Mouse (Mus musculus): ENCODE data around the gene Mmgt2.
A peak's percentile ranks its signal among the peaks of the same experiment; 100 is the strongest.

Mmgt2 gene

DNA sequence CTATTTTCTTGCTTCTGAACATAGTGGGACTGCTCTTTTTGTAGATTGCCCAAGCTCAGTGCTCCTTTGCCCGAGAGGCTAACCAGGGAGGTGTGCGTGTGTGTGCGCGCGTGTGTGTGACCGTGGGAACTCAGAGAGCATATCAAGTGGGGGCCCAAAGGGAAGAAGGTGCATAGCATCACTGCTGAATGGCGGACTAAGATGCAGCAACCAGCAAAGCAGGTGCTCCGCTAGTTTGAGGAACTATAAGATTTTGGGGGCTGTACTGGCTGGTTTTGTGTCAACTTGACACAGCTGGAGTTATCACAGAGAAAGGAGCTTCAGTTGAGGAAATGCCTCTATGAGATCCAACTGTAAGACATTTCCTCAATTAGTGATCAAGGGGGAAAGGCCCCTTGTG, 27.4 kb upstream of the Mmgt2 start:
- DNase-seq (ENCODE audit: low spot score in 2 of 2): no peak

DNA sequence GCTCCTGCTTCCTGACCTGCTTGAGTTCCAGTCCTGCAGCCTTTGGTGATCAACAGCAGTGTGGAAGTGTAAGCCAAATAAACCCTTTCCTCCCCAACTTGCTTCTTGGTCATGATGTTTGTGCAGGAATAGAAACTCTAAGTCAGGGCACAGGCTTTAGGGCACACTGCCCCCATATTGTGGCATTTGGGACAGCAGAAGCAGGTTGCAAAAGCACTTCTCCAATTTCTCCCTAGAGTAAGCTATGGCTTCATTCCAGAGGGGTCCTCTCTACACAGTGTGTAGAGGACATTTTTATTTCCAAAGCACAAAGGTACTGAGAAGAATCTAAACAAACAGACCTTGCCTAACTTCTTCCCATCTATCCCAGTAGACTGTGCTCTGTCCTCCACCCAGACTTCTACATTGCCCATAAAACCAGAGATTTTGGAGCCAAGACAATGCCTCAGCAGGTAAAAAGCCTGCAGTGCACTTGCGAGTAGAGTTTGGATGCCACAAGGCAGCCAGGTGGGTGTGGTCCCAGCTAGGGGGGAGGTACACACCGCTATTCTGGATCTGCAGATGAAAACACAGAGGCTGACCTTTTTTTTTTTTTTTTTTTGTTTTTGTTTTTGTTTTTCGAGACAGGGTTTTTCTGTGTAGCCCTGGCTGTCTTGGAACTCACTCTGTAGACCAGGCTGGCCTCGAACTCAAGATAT, 26.7 kb upstream of the Mmgt2 start:
- DNase-seq (ENCODE audit: low spot score in 2 of 2): no peak

DNA sequence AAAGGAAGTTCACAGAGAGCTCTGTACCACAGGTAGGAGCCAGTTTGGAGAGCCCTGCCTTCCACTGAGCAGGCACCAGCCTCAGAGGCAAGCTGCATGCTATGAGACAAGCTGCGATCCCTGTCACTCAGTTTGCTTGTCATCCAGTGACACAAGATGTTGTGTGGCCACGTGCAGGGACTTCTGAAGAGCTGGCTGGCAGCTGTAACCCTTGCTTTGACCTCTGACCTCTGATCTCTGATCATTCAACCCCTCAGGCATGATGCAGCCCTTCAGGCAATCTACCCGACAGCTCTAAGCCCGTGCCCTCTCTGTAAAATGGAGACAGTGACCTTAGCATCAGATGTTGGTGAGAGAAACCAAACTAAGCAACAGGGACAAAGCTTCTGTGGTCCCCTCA, 25.6 kb upstream of the Mmgt2 start:
- DNase-seq (ENCODE audit: low spot score in 2 of 2): no peak

DNA sequence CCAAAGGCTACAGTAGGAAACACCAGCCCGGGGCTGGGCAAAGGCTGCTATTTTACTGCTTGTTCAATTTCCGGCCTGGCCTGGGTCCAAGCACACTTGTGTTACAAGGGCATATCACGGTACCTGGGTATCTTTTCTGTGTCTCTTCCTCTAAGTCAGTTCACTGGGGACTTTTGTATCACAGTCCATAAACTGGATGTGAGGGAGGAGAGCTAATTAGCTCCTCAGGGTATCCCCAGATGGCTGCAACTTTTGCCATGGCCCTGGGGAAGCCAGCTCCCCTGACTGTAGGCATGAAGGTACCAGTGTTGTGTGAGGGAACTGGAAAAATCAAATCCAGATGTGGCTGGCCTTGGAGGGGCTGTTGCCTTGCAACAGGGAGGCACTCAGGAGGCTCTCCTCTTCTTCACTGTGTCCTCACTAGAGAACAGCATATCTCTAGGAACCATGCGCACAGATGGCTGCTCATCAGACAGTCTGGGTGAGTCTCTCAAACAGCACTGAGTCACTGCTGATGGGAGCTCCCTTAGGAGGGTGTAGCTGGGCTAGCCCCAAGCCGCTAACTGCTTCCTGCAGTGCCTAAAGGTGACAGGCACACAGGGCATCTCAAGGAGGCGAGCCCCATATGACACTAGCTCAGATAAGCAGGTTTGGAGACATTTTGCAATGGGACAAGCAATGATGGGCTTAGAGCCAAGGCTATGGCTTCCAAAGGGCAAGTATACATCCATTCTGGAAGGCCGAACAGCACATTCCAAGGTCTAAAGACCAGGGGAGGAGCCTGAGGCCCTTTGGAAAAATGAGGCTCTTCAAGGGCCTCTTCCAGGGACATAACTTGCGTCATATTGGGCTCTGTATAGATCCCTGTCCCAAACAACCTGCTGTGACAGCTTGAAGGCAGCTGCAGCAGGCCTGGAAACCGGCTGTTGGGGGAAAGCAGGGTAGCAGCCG, 23.8 kb upstream of the Mmgt2 start:
- no peak for DNase-seq (ENCODE audit: low spot score in 2 of 2)

DNA sequence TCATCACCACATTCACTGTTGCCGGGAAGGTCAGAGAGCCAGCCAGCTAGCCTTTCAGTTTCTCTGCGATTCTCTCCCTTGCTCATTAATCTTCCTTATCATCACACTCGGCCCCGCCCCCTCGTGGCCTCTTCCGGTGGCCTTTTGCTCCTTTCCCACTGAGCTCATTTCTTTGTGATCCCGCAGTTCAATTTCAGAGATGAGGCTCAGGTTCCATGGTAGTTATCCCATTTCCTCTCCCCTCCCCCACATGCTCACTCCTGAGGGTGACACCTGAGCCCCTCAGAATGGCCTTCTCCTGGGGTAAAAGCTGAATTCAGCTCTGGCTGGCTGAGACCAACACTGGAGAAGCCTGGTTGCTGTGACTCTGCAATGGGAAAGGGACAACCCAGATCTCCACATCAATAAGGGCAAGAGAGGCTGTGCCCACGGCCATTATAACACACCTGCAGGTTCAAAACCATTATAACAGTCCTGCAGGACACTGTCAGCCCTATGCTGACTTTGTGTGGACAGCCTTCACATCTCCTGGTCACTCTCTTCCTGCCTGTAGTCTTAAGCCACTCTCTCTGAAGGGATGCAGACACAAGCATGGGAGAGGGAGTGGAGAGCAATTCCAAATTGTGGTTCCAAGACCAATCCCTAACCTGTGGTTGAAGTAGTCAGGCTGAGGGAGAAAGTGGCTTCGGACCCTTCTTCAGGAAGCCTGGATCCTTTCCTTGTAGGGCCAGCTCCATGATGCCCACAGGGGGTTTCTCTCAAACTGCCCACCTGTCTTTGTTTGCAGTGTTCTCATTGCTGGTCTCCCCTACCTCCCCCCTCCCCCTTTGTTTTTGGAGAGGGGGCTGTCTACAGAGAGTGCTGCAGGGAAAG, 18.9 kb upstream of the Mmgt2 start:
- no peak for DNase-seq (ENCODE audit: low spot score in 2 of 2)

DNA sequence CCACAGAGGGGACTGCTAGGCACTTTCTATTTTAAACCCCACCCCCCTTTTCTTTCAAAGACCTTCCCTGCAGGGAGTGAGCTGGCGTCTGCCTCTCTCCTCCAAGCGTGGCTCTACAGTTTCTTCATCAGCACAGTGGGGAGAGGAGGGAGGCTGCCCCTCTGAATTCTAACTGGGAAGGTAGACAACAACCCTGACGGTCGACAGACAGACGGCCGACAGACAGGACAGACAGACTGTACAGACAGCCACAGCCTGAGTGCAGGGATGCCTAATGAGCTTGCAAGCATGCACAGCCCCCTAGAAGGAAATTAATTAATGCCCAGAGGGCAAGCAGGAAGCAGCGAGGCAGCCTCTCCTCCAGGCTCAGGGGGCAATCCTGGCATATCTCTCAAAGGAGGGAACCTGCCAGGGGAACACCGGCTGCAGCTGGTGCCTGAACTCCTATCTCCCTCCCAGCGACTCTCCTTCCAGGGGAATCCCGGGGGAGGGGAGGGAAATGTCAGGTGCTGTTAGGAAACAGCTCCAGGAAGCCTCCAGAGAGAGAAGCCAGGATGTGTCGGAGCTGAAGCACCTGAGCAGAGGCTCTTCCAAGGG, 18.1 kb upstream of the Mmgt2 start:
- DNase-seq (ENCODE audit: low spot score in 2 of 2): no peak

DNA sequence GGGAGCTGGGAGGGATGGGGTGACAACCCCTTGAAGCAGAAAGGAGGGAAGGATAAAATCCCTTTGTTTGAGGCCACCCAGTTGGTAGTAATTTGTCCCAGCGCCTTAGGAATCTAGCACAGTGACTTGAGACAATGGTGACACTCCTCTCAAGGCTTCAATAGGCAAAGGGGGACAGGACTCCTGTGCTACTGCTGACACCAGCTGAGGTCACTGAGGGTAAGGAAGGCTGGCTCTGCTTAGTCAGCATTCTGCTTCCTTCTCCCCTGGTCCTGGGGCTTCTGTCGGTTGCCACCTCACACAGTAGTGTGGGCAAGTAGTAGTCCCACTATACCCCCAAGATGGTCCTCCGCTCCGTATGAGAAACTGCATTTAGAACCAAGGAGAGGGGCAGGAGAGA, 17.3 kb upstream of the Mmgt2 start:
- DNase-seq (ENCODE audit: low spot score in 2 of 2): no peak

DNA sequence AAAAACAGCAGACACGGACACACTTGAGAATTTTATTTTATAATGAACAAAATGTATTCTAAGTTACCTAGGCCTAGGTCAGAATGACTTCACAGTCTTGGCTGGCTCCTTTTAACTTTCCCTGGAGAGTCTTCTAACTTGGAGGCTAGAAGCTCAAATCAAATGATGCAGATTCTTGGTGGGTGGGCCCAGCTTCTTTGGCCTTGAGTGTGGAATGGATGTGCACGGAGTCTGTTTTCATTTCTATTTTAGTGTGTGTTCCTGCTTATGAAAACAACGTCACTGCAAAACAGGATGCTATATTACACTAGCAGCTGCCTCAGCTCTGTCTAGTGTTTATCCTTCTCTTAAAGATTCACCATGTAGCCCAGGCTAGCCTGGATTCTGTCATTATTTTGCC, 13.1 kb upstream of the Mmgt2 start:
- DNase-seq (ENCODE audit: low spot score in 2 of 2): no peak

DNA sequence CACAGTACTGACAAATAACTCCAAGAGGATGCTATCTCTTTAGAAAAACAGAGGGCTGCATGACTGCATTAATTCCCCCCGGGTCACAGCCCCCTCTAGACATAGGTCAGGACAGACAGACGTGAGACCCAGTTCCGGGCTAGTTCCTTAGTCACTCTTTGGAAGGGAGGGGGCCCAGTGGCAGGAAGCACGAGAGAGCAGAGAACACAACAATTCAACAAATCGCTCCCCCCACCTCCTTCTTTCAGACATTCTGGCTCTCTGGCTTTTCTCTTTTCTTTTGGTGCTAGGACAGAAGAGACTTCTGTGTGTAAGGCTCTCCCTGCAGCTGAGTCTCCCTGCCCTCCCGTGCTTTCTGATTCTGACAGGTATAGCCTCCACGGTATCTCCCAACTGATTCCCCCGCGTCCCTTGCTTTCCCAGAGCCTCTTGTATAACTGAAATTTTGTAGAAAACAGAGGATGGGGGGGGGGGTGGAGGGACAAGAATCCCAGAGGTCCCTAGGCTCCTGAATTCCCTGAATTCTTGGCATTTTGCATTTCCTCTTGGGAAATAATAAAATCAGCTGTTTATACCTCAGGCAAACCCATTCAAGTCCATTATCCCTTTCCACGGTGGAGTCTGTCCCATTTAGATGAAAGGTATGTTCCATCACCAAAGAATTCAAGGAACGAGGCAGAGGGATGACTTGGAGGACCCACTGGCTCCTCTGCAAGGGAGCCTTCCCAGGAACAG, 12.2 kb upstream of the Mmgt2 start:
- no peak for DNase-seq (ENCODE audit: low spot score in 2 of 2)

DNA sequence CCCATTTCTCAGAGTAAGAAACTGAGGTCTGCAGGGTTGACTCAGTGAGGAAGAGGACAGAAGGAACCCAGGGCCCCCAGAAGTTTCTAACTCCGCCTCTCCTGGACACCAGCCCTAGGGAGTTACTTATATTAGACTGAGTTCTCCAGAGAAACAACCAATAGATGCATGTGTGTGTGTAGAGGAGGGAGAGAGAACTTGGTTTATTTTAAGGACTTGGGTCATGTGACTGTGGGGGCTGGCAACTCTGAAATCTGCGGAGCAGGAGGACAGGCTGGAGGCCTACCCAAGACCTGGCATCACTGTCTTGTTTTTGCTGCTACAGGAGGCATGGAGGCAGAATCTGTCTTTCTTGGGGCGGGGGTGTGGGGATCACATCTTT, 11.6 kb upstream of the Mmgt2 start:
- DNase-seq (ENCODE audit: low spot score in 2 of 2): no peak

DNA sequence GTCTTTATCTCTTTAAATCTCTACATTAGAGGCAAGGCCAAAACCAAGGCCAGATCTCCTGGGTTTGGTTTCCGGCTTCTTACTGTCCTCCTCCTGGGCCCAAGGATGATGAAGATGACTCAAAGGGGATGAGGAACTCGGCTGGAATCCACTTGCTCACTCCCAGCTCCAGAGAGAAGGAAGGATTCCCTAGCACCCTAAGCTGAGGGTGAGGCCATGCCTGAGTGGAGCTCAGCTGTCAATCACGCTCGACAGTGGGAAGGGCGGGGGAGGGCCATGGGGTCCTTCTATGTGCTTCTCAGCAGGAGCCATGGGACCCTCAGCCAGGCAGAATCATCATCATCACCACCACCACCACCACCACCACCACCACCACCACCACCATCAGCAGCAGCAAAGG, 11.1 kb upstream of the Mmgt2 start:
- DNase-seq (ENCODE audit: low spot score in 2 of 2): no peak

DNA sequence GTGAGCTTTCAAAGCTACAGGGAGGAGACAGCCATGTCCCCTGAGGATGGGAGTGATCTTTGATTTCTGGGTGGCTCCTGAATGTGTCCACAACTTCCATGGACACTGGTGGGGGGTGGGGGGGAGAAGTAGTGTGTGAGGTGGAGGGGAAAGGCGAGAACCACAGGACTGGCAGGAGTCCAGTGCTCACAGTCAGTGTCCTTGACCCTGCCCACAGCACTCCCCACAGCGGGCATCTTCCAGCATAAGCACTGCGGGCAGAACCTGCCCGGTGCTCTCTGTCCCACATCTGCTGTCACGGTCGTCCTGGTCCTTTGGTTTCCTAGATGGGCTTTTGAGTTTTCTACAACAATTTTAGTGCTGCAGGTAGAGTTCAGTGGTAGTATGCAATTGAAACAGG, 10.7 kb upstream of the Mmgt2 start:
- no peak for DNase-seq (ENCODE audit: low spot score in 2 of 2)

DNA sequence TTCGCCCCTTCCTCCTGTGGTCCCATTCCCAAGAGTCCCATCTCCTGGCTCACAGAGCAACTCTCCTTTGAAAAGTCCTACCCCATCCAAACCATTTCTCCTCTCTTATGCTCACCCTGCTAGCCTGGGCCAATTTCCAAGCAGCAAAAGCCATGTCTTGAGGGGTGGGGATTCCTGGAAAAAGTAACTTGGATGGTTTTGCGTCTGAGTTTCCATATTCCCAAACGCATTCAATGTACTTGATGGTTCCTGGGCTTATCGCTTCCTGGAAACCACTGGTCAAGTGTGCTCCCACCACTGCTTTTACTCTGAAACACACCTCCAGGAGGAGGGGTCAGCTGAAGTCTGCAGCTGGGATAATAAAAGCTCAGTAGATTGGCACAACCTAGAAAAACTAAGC, 10.1 kb upstream of the Mmgt2 start:
- DNase-seq (ENCODE audit: low spot score in 2 of 2): no peak

DNA sequence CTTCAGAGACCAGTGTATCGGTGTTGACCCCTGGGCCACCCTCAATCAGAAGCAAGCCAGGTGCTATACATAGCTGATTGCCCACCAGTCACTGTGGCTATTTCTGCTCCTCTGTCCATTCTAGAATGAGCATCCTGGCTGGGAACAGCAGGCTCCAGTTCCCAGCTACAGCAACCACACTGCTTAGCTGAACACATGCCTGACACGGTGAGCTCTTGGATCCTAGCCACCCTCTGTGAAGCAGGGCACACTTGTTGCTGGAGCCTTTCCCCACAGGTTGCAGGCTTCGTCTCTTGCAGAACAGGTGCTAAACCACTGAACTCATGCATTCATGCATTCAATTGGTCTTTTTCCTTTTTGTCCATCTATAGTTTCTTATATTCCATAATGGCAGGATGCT, 8.1 kb upstream of the Mmgt2 start:
- DNase-seq (ENCODE audit: low spot score in 2 of 2): no peak

DNA sequence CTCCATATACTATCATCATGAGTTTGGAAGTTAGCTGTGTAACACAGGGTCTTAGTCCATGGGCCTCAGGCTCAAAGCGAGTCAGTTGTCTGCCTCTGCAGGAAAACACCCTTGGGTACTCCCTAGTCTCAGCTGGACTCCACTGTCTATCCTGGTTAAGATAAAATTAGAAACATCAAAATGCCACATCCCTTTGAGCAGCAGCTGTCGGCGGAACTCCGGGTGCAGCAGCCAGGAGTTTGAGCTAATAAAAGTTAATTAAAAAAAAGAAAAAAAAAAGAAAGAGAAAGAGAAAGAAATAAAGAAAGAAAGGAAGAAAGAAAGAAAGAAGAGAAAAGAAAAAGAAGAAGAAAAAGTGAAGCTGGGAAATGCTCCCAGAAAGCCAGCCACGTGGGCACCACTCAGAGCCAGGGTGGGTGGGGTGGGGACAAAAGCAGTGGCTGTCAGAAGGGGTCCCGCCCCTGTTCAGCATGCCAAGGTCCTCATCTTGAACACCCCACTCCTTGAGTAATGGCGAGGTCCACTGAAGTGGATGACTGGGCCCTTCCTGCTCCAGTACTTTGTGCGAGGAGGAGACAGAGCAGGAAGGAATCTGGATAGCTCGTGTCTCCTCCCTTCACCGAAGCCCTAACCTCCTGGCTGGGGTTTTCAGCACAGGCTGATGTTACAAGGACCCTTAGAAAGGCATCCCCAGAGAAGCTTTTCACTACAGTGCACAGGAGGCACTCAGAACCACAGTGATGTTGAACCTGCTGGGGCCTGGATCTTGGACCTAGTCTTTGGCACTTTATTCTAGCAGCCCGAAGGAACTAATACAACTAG, 6.2 kb upstream of the Mmgt2 start:
- DNase-seq (ENCODE audit: low spot score in 2 of 2): no peak

DNA sequence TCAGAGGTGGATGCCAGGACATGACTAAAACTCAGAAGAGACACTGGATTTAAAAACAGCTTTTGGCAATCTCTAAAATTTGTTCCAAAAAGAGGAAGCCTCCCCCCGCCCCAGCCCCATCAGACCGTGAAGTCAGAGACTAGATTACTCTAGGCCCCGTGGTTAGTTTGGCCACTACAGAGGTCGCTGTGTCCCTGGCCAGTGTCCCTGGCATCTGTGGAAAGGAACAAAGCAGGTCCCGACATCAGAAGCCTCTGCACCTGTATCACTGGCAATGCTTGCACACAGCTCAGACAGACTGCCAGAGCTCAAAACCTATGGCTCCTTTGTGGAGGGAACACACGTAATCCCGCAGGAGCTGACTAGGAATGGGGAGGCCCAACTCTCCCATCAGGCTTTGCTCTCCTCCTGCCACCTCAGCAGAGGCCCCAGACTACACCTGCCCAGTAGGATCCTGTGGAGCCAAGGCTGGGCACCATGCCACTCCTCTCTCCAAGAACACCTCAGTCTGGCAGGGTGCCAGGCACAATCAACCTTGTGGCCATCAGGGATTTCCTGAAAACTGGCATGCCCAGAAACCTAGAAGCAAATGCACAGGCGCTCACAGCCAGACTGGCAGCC, 5.3 kb upstream of the Mmgt2 start:
- peak in 1 of 2 experiments; percentile 53 for DNase-seq (ENCODE audit: low spot score in 2 of 2)

DNA sequence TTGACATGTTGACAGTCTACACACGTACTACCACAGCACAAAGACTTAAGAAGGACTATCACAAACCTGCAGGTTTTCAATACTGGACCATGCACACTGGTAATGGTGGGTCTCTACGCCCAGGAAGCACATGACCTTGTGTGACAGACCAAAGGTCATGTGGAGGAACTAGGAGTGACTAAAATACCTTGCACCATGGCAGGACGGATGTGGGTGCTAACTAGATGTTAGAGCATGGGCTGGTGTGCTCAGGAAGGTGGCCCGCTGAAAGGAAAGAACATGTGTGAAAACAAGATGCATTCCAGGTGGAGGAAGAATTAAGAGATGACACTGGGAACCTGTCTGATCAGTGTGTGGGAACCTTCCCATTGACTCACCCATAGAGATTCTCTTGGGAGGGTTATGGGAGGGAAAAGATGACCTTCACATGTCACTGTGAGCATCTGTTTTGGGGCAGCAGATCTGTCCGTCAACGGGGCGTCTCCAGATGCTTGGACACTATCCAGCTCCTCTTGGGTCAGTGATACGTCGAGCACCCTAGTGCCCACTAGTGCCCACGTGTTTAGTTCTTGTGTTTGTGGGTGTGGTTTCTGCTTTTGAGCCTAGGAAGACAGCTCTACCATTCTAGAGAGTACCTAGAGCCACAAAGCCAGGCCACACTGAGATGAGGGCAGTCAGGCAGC, 4.6 kb upstream of the Mmgt2 start:
- no peak for DNase-seq (ENCODE audit: low spot score in 2 of 2)

DNA sequence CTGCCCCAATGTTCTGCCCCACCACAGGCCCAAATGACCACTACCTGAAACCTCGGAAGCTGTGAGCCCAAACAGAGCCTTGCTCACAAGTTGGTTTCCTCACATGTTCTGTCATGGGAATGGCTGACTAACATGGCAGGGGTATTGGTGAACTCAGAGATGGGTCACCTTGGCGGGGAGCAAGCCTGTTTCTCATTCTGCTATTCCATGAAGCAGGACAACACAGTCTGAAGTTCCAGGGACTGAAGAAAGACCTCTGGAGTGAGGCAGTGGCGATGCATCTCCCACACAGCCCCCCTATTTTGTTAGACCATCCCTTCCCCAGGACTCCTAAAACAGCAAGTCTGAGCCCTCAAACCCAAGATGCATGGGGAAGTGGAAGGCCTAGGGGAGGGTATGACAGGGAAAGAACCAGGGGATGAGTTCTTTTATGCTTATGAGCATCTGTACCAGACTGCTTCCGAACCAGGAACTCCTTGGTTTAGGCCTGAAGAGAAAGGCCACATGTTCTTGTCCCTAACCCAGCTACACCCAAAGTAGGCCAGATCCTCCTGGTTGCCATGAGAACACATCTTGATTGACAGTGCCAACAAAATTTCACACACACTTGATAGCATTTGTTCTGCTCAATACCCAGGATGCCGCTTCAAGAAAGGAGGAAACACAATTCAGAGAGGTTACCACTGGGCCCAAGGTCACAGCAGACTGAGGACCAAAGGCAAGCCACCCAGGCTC, 3.7 kb upstream of the Mmgt2 start:
- DNase-seq (ENCODE audit: low spot score in 2 of 2): no peak

DNA sequence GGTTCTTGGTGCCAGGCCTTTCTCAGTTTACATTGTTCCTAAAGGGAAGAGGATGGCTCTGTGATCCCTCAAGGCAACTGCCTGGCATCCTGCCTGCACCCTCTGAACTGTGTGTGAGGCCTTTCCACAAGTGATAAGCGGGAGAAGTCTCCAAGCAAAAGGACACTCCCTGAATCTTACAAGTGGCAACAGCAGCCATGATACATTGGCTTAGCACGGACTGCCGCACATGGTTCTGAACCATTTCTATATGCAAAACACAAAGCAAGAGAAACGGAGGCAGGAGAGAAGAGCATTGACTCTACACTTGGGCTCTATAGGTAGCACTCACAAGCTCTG, 3.2 kb upstream of the Mmgt2 start:
- no peak for DNase-seq (ENCODE audit: low spot score in 2 of 2)
